Mouse (Mus musculus) limb, embryonic 14.5 days (tissue): ENCODE measurements at regions not wholly inside any gene's neighbourhood (a gene's known extent, or its start where the extent isn't known, plus 50 kb on each side); places are given as distances from the start of the nearest gene placed in this dataset.

Experiments
- ATAC-seq: fragments of 200-750 bp; cut with Nextera tagmentation; 2 replicates; pipeline ENCODE4 v1.8.0; 2017; ENCODE audit warnings: low read depth, moderate number of reproducible peaks, moderate TSS enrichment; ENCODE audit not compliant: low FRiP score
- DNase-seq: peaks from one replicate; pipeline ENCODE4 v3.0.0-alpha.2; 2015; ENCODE audit warnings: low spot score
- H3K27ac ChIP-seq: fragments of 300-500 bp; sonication (generic); replicated peaks from 2 replicates; pipeline ENCODE4 v1.5.1; 2014; ENCODE audit warnings: low read depth, mild to moderate bottlenecking, low read length, moderate library complexity, mixed read lengths
- H3K27me3 ChIP-seq: fragments of 300-500 bp; sonication (generic); 2 replicates; pipeline ENCODE4 v1.6.1; 2014; ENCODE audit warnings: low read length, mixed read lengths; ENCODE audit not compliant: control insufficient read depth, insufficient read depth
- H3K36me3 ChIP-seq: fragments of 300-500 bp; sonication (generic); 2 replicates; pipeline ENCODE4 v1.6.1; 2014; ENCODE audit warnings: mild to moderate bottlenecking, low read length, moderate library complexity, mixed read lengths; ENCODE audit not compliant: control insufficient read depth, insufficient read depth
- H3K4me1 ChIP-seq: fragments of 300-500 bp; sonication (generic); 2 replicates; pipeline ENCODE4 v1.6.1; 2014; ENCODE audit warnings: antibody characterized with exemption, low read length, mixed read lengths; ENCODE audit not compliant: control insufficient read depth, insufficient read depth
- H3K4me2 ChIP-seq: fragments of 300-500 bp; sonication (generic); replicated peaks from 2 replicates; pipeline ENCODE4 v1.6.1; 2014; ENCODE audit warnings: low read depth, mild to moderate bottlenecking, low read length, moderate library complexity; ENCODE audit not compliant: severe bottlenecking
- H3K4me3 ChIP-seq: fragments of 300-500 bp; sonication (generic); replicated peaks from 2 replicates; pipeline ENCODE4 v1.5.1; 2014; ENCODE audit warnings: low read length
- H3K9ac ChIP-seq: fragments of 300-500 bp; sonication (generic); 2 replicates; pipeline ENCODE4 v1.6.1; 2014; ENCODE audit warnings: mild to moderate bottlenecking, low read depth, low read length, moderate library complexity; ENCODE audit not compliant: severe bottlenecking
- H3K9me3 ChIP-seq: fragments of 300-500 bp; sonication (generic); 2 replicates; pipeline ENCODE4 v1.6.1; 2016; ENCODE audit warnings: low read length; ENCODE audit not compliant: control insufficient read depth
- POLR2A ChIP-seq: fragments of 200-500 bp; IDR thresholded peaks from 2 replicates; pipeline ENCODE4 v1.8.0; 2012; ENCODE audit warnings: inconsistent platforms, mild to moderate bottlenecking, moderate library complexity, borderline replicate concordance; ENCODE audit not compliant: insufficient read depth, insufficient read length; ENCODE audit errors: extremely low read depth
- WGBS: fragments of 180-500 bp; shearing (Covaris S2); extraction: QIAGEN DNeasy Blood & Tissue Kit; methylation state at CpG from one replicate; pipeline ENCODE4 v1.1.7; 2014; 5-methylcytosine and 5-hydroxymethylcytosine counted together

DNA sequence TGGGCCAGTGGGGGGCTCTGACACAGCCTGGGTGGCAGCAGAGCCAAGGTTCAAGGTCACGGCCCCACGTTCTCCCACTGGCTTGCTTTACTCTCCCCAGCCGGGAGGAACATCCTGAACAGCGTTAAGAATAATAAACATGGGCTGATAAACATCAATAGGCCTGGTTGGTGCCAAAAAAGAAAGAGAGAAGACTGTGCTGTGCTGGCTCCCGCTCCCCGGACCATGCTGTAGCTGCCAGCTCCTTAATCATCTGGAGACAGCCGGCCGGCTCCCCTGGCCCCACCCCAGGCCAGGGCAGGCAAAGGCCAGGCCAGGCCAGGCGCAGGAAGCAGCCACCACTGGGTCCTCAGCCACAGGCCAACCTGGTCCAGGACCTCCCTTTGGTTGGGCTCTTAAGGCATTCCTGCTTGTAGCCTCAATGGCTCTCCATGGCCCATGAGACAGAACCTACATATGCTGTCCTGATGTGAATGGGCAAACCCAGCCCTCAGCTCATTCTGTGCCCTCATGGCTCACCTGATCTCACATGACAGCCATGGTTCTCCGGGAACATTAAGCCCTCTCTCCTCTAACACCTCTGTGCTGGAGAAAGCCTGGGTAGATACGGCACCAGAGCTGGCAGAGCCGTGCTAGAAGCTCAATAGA is 262.3 kb downstream of the Dysf start:
- Histone ChIP-seq H3K9me3 (no peaks in the 10 kb centered on the region), H3K4me2 (no peak overlapping the region), H3K27me3 (no peaks in the 10 kb centered on the region), H3K9ac (no peak overlapping the region), H3K27ac (no peak overlapping the region), H3K36me3 (no peaks in the 10 kb centered on the region), H3K4me3 (no peak overlapping the region), H3K4me1 (peaks cover 16% of the 10 kb centered on the region)
- ATAC-seq (no peak), DNase-seq (no peak)
- no peak for TF ChIP-seq POLR2A
- WGBS, result 41% methylated on average over 12 of the region's 12 CpGs

DNA sequence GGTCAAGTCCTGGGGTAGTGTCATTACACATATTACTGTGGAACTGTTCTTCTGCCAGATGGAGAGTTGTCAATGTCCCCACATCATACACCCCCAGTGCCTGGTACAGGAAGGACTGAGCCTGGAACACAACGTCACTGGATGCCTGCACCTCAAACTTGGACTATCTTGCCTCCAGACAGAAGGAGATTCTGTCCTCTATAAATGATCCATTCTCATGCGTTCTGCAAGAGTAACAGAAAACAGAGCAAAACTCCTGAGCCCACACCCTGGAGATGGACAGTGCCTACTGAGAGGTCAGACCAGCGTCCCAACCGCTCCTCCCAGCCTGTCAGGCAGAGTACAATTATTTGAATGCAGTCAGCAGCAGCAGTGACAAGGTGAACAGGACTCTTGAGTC is 261.1 kb downstream of the Dysf start:
- Histone ChIP-seq H3K4me2 (no peak overlapping the region), H3K4me1 (peaks cover 16% of the 10 kb centered on the region), H3K4me3 (no peak overlapping the region), H3K27ac (no peak overlapping the region), H3K36me3 (no peaks in the 10 kb centered on the region), H3K9ac (no peak overlapping the region), H3K9me3 (no peaks in the 10 kb centered on the region), H3K27me3 (no peaks in the 10 kb centered on the region)
- ATAC-seq (no peak), DNase-seq (no peak)
- WGBS, result 89% methylated on average over 4 of the region's 4 CpGs
- no peak for TF ChIP-seq POLR2A

DNA sequence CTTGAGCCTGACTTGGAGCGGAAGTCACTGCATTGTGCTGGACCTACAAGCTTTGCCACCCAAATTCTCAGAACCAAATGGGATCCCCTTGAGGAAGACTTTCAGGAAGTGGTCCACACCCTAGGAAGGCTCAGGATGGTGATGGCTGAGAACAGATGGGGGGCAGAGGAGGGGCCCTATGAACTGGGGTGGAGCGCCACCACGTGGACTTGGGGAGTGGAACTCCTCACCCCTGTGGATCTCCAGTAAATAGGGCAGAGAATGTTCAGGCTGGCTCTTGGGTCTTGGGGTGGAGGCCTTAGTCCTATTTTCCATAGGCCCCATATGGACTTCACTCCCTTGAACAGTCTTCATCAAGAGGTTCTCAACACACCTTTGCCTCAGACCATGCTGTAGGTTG is 260.6 kb downstream of the Dysf start:
- Histone ChIP-seq H3K27me3 (no peaks in the 10 kb centered on the region), H3K4me1 (peaks cover 16% of the 10 kb centered on the region), H3K9me3 (no peaks in the 10 kb centered on the region), H3K4me2 (no peak overlapping the region), H3K4me3 (no peak overlapping the region), H3K27ac (no peak overlapping the region), H3K9ac (no peak overlapping the region), H3K36me3 (no peaks in the 10 kb centered on the region)
- no peak for TF ChIP-seq POLR2A
- DNase-seq (no peak), ATAC-seq (no peak)
- WGBS, result 59% methylated on average over 3 of the region's 3 CpGs

DNA sequence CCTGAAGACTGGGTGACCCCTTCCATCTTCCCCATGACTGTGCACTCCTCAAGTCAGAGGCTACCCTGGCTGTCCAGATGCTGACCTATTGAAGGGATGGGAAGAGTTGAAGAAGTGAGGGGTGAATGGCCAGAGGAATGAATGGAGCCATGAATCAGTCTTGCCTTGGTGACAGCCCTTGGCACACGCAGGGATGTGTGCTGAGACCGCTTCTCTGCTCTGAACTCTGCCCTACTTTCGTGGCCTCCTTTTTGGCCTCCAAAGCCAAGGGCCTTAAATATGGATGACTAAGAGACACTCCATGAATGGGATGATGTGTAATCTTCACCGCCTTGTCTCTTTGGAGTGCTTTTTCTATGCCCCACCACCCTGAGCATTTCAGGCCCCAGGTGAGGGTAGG is 259.7 kb downstream of the Dysf start:
- no peak for TF ChIP-seq POLR2A
- Histone ChIP-seq H3K9ac (no peak overlapping the region), H3K4me3 (no peak overlapping the region), H3K4me1 (peaks cover 17% of the 10 kb centered on the region), H3K27ac (no peak overlapping the region), H3K36me3 (no peaks in the 10 kb centered on the region), H3K9me3 (no peaks in the 10 kb centered on the region), H3K27me3 (no peaks in the 10 kb centered on the region), H3K4me2 (no peak overlapping the region)
- DNase-seq (no peak), ATAC-seq (no peak)
- WGBS, result 96% methylated on average over 4 of the region's 4 CpGs

DNA sequence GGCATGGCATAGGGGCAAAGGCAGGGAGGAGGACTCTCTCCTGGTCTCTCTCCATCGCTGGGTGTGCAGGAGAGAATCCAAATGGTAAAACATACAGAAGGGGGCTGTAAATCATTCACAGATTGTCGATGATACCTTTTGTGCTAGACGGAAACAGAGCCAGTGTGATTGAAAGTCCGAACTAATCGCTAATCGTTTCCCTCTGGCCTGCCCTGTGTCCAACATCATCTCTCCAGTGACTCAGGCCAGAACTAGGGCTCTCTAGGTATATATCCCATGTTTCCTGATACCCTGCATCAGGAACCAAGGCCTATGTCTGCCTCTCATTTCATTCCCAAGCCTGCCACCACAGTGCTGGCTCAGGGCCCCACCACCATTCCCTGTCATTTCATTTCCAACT is 259.1 kb downstream of the Dysf start:
- no peak overlapping the region for H3K4me3 ChIP-seq
- no peaks in the 10 kb centered on the region for H3K36me3 ChIP-seq
- no peak for DNase-seq
- H3K27ac ChIP-seq, result no peak overlapping the region
- no peaks in the 10 kb centered on the region for H3K27me3 ChIP-seq
- H3K9me3 ChIP-seq, result no peaks in the 10 kb centered on the region
- no peak for TF ChIP-seq POLR2A
- no peak overlapping the region for H3K4me2 ChIP-seq
- H3K4me1 ChIP-seq, result peaks cover 15% of the 10 kb centered on the region
- WGBS, result 58% methylated on average over 6 of the region's 6 CpGs
- ATAC-seq, result no peak
- H3K9ac ChIP-seq, result no peak overlapping the region

DNA sequence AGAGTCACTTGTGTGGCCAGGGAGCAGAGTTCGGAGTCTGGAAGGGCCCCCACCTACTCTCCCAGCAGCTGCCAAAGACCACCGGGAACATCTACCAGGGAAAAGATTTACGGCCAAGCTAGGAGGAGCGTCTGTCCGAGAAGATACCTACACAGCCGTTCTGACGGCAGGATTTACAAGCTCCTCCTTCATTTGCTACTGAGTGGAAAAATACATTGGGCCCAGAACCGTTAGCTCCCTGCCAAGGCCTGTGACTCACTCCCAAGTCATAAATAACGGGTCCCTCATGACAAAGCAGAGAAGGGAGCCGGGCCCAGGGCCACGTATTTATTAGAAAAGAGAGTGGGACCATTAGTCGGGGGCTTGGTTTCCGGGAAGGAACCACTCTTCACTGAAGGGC is 258.3 kb downstream of the Dysf start:
- no peaks in the 10 kb centered on the region for H3K27me3 ChIP-seq
- H3K9me3 ChIP-seq, result no peaks in the 10 kb centered on the region
- ATAC-seq (peak; percentile 57; the same call in 1 of the 2 replicates), DNase-seq (peak; percentile 57)
- H3K4me1 ChIP-seq, result peaks cover 12% of the 10 kb centered on the region
- TF ChIP-seq POLR2A, result no peak
- no peak overlapping the region for H3K9ac ChIP-seq
- no peak overlapping the region for H3K4me3 ChIP-seq
- H3K4me2 ChIP-seq, result no peak overlapping the region
- no peak overlapping the region for H3K27ac ChIP-seq
- 20% methylated on average over 13 of the region's 13 CpGs for WGBS
- H3K36me3 ChIP-seq, result no peaks in the 10 kb centered on the region
